Mouse (Mus musculus) forebrain, embryonic 15.5 days (tissue): ENCODE data around the gene Pigl. TPM values are rescaled to one million over a fixed set of nuclear protein-coding genes. Genes with fewer than 3 reads are reported as not detected.

Experiments used
- ATAC-seq: fragments of 200-750 bp; cut with Nextera tagmentation; replicated peaks from 2 replicates; pipeline ENCODE4 v1.8.0; 2017; ENCODE audit warnings: mild to moderate bottlenecking, moderate TSS enrichment, moderate library complexity
- H3K27ac ChIP-seq: fragments of 300-500 bp; sonication (generic); replicated peaks from 2 replicates; pipeline ENCODE4 v1.5.1; 2015; ENCODE audit warnings: mild to moderate bottlenecking, inconsistent platforms
- H3K27me3 ChIP-seq: fragments of 300-500 bp; sonication (generic); 2 replicates; pipeline ENCODE4 v1.6.1; 2015; ENCODE audit warnings: inconsistent platforms
- H3K36me3 ChIP-seq: fragments of 300-500 bp; sonication (generic); 2 replicates; pipeline ENCODE4 v1.6.1; 2015; ENCODE audit warnings: mild to moderate bottlenecking, inconsistent platforms
- H3K4me1 ChIP-seq: fragments of 300-500 bp; sonication (generic); 2 replicates; pipeline ENCODE4 v1.6.1; 2015; ENCODE audit warnings: inconsistent platforms
- H3K4me2 ChIP-seq: fragments of 300-500 bp; sonication (generic); replicated peaks from 2 replicates; pipeline ENCODE4 v1.6.1; 2015; ENCODE audit warnings: mild to moderate bottlenecking, inconsistent platforms
- H3K4me3 ChIP-seq: fragments of 300-500 bp; sonication (generic); 2 replicates; pipeline ENCODE4 v1.5.1; 2015; ENCODE audit warnings: mild to moderate bottlenecking, inconsistent platforms
- H3K9ac ChIP-seq: fragments of 300-500 bp; sonication (generic); replicated peaks from 2 replicates; pipeline ENCODE4 v1.6.1; 2015; ENCODE audit warnings: mild to moderate bottlenecking, inconsistent platforms
- H3K9me3 ChIP-seq: fragments of 300-500 bp; sonication (generic); 2 replicates; pipeline ENCODE4 v1.6.1; 2016; ENCODE audit warnings: inconsistent platforms
- WGBS: fragments of 180-500 bp; shearing (Covaris S2); methylation state at CpG from one replicate; pipeline ENCODE4 v1.1.7; 2015; ENCODE audit warnings: mixed read lengths; 5-methylcytosine and 5-hydroxymethylcytosine counted together
- polyA plus RNA-seq: library from polyadenylated mRNA; unstranded; fragments of >200 nt; fragmentation: Nextera tagmentation; extraction: Ambion mirVana; gene quantifications from 2 replicates; pipeline ENCODE4 v1.2.1, GENCODE M21; 2015

Pigl gene
- polyA plus RNA-seq, 1 experiment from 2014 or later, result 5.4 TPM

DNA sequence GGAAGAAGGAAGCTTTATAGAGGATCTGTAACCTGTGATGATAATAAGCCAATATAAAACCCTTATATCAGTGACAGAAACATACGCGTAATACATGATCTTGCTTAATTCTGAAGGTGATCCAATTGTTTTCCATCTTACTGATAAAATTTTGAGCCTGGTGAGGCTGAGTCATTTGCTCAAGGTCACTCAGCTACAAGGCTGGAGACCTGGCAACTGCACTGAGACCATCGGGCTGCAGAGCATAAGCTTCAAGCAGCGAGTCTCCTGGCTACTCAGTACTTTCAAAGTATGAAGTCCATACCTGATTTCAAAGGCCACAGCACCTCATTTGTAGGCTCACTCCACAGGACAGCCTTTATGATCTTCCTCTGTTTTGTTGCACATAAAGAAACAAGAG lies 17.9 kb downstream of the Pigl start:
- no peaks in the 10 kb centered on the region for H3K4me1 ChIP-seq
- WGBS, result 94% methylated on average over 4 of the region's 4 CpGs

DNA sequence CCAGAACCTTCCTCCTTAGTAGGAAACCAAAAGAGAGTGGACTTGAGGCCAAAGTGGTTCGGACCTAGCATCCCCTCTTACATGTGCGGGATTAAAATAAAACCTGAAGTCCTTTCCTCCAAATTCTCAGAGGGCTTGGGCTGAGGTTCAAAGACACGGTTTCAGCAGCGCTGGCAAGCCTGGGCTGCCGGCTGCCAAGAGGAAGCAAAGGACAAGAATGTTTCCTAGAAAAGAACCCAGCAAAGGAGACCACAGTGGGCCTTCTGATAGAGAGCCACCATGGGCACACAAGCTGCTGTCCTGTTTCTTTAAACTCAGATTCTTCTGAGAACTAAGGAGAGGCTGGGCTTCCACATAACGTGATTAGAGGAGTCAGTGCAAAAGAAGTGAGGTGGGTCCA lies 20.7 kb downstream of the Pigl start:
- Histone ChIP-seq H3K9ac (no peak overlapping the region), H3K36me3 (no peaks in the 10 kb centered on the region), H3K27ac (no peak overlapping the region), H3K27me3 (no peaks in the 10 kb centered on the region), H3K4me3 (no peak overlapping the region), H3K9me3 (no peaks in the 10 kb centered on the region), H3K4me1 (no peaks in the 10 kb centered on the region), H3K4me2 (no peak overlapping the region)
- WGBS, result 72% methylated on average over 6 of the region's 6 CpGs
- ATAC-seq, result no peak

More for the DNA sequence above, 17.9 kb downstream of the Pigl start:
- H3K4me2 ChIP-seq, result no peak overlapping the region
- no peaks in the 10 kb centered on the region for H3K27me3 ChIP-seq
- H3K4me3 ChIP-seq, result no peak overlapping the region
- no peaks in the 10 kb centered on the region for H3K9me3 ChIP-seq
- no peak overlapping the region for H3K9ac ChIP-seq
- H3K36me3 ChIP-seq, result no peaks in the 10 kb centered on the region
- no peak overlapping the region for H3K27ac ChIP-seq
- ATAC-seq, result no peak

DNA sequence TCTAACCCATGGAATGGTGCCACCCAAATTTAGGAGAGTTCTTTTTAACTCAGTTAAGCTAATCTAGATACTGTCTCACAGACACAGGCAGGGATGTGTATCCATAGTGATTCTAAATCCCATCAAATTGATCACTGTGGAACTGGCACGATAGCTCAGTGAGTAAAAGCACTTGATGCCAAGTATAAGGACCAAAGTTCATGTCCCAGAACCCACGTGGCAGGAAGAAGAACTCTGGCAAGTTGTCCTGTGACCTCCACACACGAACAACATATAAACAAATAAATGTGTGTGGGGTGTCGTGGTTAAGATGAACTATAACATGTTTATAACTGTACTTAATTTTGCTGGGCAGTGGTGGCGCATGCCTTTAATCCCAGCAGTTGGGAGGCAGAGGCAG lies 21.3 kb downstream of the Pigl start:
- no peak overlapping the region for H3K4me3 ChIP-seq
- H3K9ac ChIP-seq, result no peak overlapping the region
- H3K9me3 ChIP-seq, result no peaks in the 10 kb centered on the region
- no peaks in the 10 kb centered on the region for H3K36me3 ChIP-seq
- no peak overlapping the region for H3K27ac ChIP-seq
- no peak for ATAC-seq
- no peaks in the 10 kb centered on the region for H3K27me3 ChIP-seq
- 91% methylated on average over 5 of the region's 5 CpGs for WGBS
- no peaks in the 10 kb centered on the region for H3K4me1 ChIP-seq
- no peak overlapping the region for H3K4me2 ChIP-seq

DNA sequence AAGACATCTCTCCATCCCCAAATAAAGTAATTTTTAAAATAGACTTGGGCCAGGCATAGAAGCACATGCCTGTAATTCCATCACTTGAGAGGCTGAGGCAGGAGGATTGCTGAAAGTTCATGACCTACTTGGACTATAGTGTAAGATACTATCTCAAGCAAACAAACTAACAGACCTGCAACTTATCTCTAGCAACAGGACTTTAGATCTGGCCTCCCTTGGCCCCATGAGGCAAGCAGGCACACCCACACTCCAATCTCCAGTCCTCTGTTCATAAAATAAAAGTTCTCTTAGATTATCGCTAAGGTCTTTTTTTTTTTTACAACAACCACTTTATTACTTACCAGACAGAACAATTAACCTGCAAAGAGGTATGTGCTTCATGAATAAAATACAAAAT lies 28.7 kb downstream of the Pigl start:
- no peak overlapping the region for H3K9ac ChIP-seq
- H3K36me3 ChIP-seq, result no peaks in the 10 kb centered on the region
- H3K27me3 ChIP-seq, result no peaks in the 10 kb centered on the region
- no peak overlapping the region for H3K4me3 ChIP-seq
- WGBS, result 92% methylated on average over 1 of the region's 1 CpGs
- no peak for ATAC-seq
- no peaks in the 10 kb centered on the region for H3K4me1 ChIP-seq
- no peak overlapping the region for H3K4me2 ChIP-seq
- H3K27ac ChIP-seq, result no peak overlapping the region
- no peaks in the 10 kb centered on the region for H3K9me3 ChIP-seq

DNA sequence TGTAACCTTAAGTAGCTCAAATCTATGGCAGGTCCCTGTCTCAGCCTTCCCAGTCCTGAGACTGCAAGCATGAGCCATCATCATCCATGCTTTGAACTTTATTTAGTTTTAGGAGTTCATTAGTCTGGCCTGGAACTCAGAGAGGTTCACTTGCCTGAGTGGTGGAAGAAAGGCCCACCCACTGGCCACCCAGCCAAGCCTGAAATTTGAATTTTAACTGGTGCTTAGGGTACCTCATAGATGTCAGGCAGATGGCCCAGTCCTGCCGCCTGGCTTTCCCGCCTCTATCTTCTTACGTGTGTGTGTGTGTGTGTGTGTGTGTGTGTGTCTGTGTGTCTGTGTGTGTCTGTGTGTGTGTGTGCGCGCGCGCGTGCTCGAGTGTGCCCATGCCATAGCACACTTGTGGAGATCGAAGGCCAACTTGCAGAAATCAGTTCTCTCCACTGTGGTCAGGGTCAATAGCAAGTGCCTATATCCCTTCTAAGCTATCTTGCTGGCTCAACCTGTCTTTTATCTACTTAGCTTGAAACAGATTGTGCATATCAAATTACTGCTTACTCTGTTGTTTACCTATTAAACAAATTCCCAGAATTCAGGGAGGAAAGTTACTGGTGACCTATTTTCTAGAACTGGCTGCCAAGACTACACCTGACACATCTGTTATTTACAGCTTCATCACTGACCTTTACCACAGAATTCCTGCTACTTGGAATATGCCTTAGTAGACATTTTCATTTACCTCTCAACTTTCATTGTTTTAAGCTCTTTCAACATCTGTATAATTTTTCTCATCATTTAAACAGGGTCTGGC lies 29.5 kb downstream of the Pigl start:
- Histone ChIP-seq H3K4me2 (no peak overlapping the region), H3K9me3 (no peaks in the 10 kb centered on the region), H3K27me3 (no peaks in the 10 kb centered on the region), H3K4me1 (no peaks in the 10 kb centered on the region), H3K36me3 (no peaks in the 10 kb centered on the region), H3K4me3 (no peak overlapping the region), H3K27ac (no peak overlapping the region), H3K9ac (no peak overlapping the region)
- ATAC-seq, result no peak
- WGBS, result 93% methylated on average over 10 of the region's 10 CpGs

DNA sequence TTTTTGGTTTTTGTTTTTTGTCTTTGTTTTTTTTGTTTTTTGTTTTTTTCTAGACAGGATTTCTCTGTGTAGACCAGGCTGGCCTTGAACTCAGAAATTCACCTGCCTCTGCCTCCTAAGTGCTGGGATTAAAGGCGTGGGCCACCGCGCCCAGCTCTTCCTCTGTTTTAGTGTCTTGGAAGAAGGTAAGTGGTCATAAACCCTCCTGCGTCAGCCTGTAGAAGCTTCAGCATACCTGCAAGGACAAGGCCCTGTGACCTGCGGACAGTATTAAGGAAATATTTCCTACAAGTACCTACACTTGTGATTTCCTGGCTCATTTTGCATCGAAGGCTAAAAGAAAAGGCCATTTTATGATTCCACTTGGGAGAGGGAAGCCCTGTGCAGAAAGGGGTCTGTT lies 35.4 kb downstream of the Pigl start:
- H3K36me3 ChIP-seq, result no peaks in the 10 kb centered on the region
- no peaks in the 10 kb centered on the region for H3K9me3 ChIP-seq
- no peaks in the 10 kb centered on the region for H3K27me3 ChIP-seq
- WGBS, result 98% methylated on average over 6 of the region's 6 CpGs
- H3K27ac ChIP-seq, result no peak overlapping the region
- no peak overlapping the region for H3K9ac ChIP-seq
- H3K4me3 ChIP-seq, result no peak overlapping the region
- no peak overlapping the region for H3K4me2 ChIP-seq
- peaks cover 7% of the 10 kb centered on the region for H3K4me1 ChIP-seq
- no peak for ATAC-seq

DNA sequence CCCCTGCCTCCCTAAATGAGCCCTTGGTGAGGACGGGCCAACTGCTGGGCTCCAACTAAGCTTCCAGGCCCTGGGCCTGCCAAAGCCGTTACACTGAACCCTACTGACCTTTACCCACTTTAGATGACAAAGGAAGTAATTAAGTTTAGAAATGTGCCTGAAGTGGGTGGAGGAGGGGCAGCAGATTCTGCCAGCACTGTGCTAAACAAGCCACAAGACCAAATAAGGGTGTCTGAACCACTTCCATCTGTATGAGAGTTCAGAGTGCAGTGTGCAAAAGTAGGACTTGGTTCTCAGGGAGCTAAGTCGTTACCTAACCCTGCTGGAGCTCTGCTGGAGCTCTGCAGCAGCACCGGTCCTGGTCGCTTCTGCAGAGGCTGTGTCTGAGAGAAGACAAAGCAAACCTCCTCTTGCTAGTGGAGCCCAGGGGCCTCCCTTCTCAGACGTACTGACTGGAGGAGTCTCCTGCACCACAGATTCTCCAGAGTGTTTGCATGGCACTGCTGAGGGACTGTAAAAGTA lies 36.6 kb downstream of the Pigl start:
- 7% methylated on average over 6 of the region's 6 CpGs for WGBS
- H3K4me1 ChIP-seq, result peaks cover 7% of the 10 kb centered on the region
- H3K27me3 ChIP-seq, result no peaks in the 10 kb centered on the region
- H3K9ac ChIP-seq, result no peak overlapping the region
- no peaks in the 10 kb centered on the region for H3K36me3 ChIP-seq
- ATAC-seq, result no peak
- H3K9me3 ChIP-seq, result no peaks in the 10 kb centered on the region
- no peak overlapping the region for H3K4me3 ChIP-seq
- no peak overlapping the region for H3K27ac ChIP-seq
- H3K4me2 ChIP-seq, result no peak overlapping the region

DNA sequence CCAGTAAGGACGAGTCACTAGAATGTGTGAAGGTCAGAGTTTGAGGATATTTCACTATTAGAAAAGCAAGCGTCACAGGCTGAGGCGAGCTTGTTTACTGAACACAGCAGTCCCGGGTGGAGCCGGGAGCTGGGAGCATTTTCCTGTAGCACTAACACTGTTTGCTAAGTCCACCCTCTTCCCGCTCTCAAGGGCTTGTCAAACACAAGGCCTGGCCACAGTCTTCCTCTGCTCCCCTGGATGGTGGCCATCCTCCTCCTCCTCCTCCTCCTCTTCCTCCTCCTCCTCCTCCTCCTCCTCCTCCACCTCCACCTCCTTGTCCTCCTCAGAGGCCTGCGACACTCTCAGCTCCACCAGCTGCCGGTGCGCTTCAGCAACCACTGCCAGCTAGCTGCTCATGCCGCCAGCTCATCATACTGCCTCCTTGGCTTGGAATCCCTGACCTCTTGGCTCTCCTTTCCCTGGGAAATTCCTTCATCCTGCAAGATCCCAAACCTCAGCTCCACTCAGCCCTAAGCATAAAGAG lies 37.1 kb downstream of the Pigl start:
- Histone ChIP-seq H3K36me3 (no peaks in the 10 kb centered on the region), H3K27me3 (no peaks in the 10 kb centered on the region), H3K4me2 (no peak overlapping the region), H3K27ac (no peak overlapping the region), H3K4me3 (no peak overlapping the region), H3K9ac (no peak overlapping the region), H3K4me1 (peaks cover 7% of the 10 kb centered on the region), H3K9me3 (no peaks in the 10 kb centered on the region)
- 28% methylated on average over 9 of the region's 10 CpGs for WGBS
- ATAC-seq, result no peak

DNA sequence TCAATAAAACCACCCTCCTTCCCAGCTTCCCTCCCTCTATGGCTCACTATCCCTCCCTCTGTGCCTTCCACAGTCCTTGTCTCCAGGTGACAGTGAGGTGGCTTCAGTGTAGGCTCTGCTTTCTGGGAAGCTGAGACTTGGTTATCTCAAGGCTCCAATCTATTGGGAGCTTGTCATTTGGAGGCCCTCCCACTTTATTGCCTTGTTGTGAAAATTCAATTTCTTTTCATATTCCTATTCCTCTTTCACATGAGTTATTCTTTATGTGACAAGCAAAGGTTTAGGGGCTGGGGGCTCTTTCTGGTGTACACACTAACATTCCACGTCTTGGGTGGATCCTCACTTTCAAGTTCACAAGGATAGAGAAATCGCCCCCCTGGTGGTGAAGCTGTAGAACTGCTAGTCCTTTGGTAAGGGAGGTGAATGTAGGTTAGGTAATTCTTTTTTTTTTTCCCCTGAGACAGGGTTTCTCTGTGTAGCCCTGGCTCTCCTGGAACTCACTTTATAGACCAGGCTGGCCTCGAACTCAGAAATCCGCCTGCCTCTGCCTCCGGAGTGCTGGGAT lies 38.0 kb downstream of the Pigl start:
- ATAC-seq, result no peak
- 65% methylated on average over 5 of the region's 5 CpGs for whole genome bisulfite sequencing

DNA sequence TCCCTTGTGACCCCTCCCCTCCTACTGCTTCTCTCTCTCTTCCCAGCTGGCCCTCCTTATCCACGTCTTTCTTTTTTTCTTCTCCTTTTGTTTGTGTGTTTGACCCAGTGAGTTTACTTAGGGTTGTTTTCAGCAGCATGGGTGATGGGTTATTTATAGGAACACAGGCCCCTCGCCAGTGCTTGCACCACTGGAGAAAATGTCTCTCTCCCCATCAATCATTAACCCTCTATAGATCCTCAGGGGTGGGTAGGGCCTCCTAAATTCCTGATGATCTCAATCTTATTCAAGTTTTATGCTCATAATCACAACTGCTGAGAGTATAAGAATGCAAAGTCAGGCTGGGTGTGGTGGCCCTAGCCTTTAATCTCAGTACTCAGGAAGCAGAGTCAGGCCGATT lies 38.9 kb downstream of the Pigl start:
- no peak overlapping the region for H3K27ac ChIP-seq
- H3K27me3 ChIP-seq, result no peaks in the 10 kb centered on the region
- H3K4me2 ChIP-seq, result no peak overlapping the region
- H3K36me3 ChIP-seq, result no peaks in the 10 kb centered on the region
- H3K4me3 ChIP-seq, result no peak overlapping the region
- no peak overlapping the region for H3K9ac ChIP-seq
- peaks cover 7% of the 10 kb centered on the region for H3K4me1 ChIP-seq
- ATAC-seq, result no peak
- no peaks in the 10 kb centered on the region for H3K9me3 ChIP-seq
- 52% methylated on average over 3 of the region's 3 CpGs for WGBS

More for the DNA sequence above, 38.0 kb downstream of the Pigl start:
- no peaks in the 10 kb centered on the region for H3K27me3 ChIP-seq
- peaks cover 7% of the 10 kb centered on the region for H3K4me1 ChIP-seq
- H3K9me3 ChIP-seq, result no peaks in the 10 kb centered on the region
- H3K36me3 ChIP-seq, result no peaks in the 10 kb centered on the region
- no peak overlapping the region for H3K9ac ChIP-seq
- no peak overlapping the region for H3K4me3 ChIP-seq
- no peak overlapping the region for H3K4me2 ChIP-seq
- H3K27ac ChIP-seq, result no peak overlapping the region

DNA sequence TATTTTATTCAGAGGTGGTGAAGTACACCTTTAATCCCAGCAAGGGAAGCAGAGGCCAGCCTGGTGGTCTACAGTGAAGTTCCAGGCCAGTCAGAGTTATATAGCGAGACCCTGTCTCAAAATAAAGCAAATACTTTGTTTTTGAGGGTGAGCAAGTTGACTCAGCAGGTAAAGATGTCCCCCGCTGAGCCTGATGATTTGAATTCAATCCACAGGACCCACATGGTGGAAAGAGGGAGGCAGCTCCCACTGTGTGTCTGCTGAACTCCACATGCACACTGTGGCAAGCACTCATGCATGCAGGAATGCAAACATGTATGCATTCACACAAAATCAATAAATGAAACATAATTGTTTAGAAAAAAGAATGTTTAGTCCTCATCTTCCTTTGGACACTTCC lies 40.5 kb downstream of the Pigl start:
- H3K9ac ChIP-seq, result no peak overlapping the region
- no peak for ATAC-seq
- no peak overlapping the region for H3K4me2 ChIP-seq
- 89% methylated on average over 2 of the region's 2 CpGs for WGBS
- H3K36me3 ChIP-seq, result no peaks in the 10 kb centered on the region
- no peak overlapping the region for H3K4me3 ChIP-seq
- no peaks in the 10 kb centered on the region for H3K27me3 ChIP-seq
- no peak overlapping the region for H3K27ac ChIP-seq
- H3K9me3 ChIP-seq, result no peaks in the 10 kb centered on the region
- H3K4me1 ChIP-seq, result peaks cover 7% of the 10 kb centered on the region

DNA sequence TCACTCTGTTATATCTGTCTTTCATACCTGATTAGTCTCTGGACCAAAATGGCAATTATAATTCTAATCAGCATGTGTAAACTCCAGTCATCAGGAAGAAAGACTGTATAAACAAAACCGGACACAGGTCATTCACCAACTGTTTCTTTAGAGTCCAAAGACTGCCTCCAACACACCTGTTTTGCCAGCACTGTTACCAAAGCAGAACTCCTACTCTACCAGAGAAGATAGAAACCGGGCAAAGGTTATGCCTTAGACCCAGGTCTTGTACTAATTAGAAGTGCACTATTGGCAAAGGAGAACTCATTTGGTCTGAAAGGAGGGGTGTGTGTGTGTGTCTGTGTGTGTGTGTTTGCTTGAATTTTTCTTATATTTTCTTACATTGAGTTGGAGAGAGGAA lies 42.3 kb downstream of the Pigl start:
- Histone ChIP-seq H3K4me1 (no peaks in the 10 kb centered on the region), H3K4me2 (no peak overlapping the region), H3K4me3 (no peak overlapping the region), H3K9ac (no peak overlapping the region), H3K27me3 (no peaks in the 10 kb centered on the region), H3K27ac (no peak overlapping the region), H3K9me3 (no peaks in the 10 kb centered on the region), H3K36me3 (no peaks in the 10 kb centered on the region)
- 86% methylated on average over 2 of the region's 2 CpGs for WGBS
- no peak for ATAC-seq
